Mouse (Mus musculus): ENCODE measurements around the gene Fgd3. TPM values are rescaled to one million over a fixed set of nuclear protein-coding genes. Genes with fewer than 3 reads are reported as not detected.

The Fgd3 gene
- polyA plus RNA-seq, 1 experiment from 2014 or later: 1.4 TPM

GRCm38 (mm10) chr13:49287224-49287623, 32.9 kb downstream of the Fgd3 start:
- H3K4me2 ChIP-seq: no peak overlapping the region
- no peaks in the 10 kb centered on the region for H3K27me3 ChIP-seq
- no peak overlapping the region for H3K27ac ChIP-seq
- H3K36me3 ChIP-seq: peaks cover 3% of the 10 kb centered on the region
- no peaks in the 10 kb centered on the region for H3K4me1 ChIP-seq (replicated peaks)
- ATAC-seq (ENCODE audit: low FRiP score): no peak
- 87% methylated on average over 6 of the region's 6 CpGs for WGBS
- no peak overlapping the region for H3K9ac ChIP-seq
- no peak overlapping the region for H3K4me3 ChIP-seq
- H3K9me3 ChIP-seq: no peaks in the 10 kb centered on the region

- ATAC-seq (ENCODE audit: low FRiP score): no peak
- Histone ChIP-seq H3K4me2 (no peak overlapping the region), H3K9ac (no peak overlapping the region), H3K4me3 (no peak overlapping the region), H3K9me3 (no peaks in the 10 kb centered on the region), H3K36me3 (peaks cover 5% of the 10 kb centered on the region), H3K4me1 (replicated peaks) (no peaks in the 10 kb centered on the region), H3K27ac (no peak overlapping the region), H3K27me3 (no peaks in the 10 kb centered on the region)
- WGBS: 90% methylated on average over 3 of the region's 3 CpGs
Observed at GRCm38 (mm10) chr13:49286750-49287149, 33.4 kb downstream of the Fgd3 start.

GRCm38 (mm10) chr13:49283686-49284085, 36.4 kb downstream of the Fgd3 start:
- H3K27me3 ChIP-seq: no peaks in the 10 kb centered on the region
- no peak overlapping the region for H3K4me3 ChIP-seq
- H3K27ac ChIP-seq: no peak overlapping the region
- no peak overlapping the region for H3K9ac ChIP-seq
- peaks cover 29% of the 10 kb centered on the region for H3K36me3 ChIP-seq
- H3K9me3 ChIP-seq: peaks cover 5% of the 10 kb centered on the region; the same call in 1 of the 2 replicates
- ATAC-seq (ENCODE audit: low FRiP score): no peak
- WGBS: 87% methylated on average over 9 of the region's 9 CpGs
- H3K4me1 ChIP-seq (replicated peaks): no peaks in the 10 kb centered on the region
- no peak overlapping the region for H3K4me2 ChIP-seq

GRCm38 (mm10) chr13:49282168-49282567, 37.9 kb downstream of the Fgd3 start:
- Histone ChIP-seq H3K4me2 (no peak overlapping the region), H3K4me1 (replicated peaks) (no peaks in the 10 kb centered on the region), H3K36me3 (peaks cover 29% of the 10 kb centered on the region), H3K9me3 (peaks cover 5% of the 10 kb centered on the region; the same call in 1 of the 2 replicates), H3K27ac (no peak overlapping the region), H3K4me3 (no peak overlapping the region), H3K9ac (no peak overlapping the region), H3K27me3 (no peaks in the 10 kb centered on the region)
- WGBS: 72% methylated on average over 2 of the region's 2 CpGs
- no peak for ATAC-seq (ENCODE audit: low FRiP score)

GRCm38 (mm10) chr13:49271831-49272765, 48.0 kb downstream of the Fgd3 start:
- WGBS: 73% methylated on average over 5 of the region's 5 CpGs
- Histone ChIP-seq H3K4me3 (no peak overlapping the region), H3K9me3 (no peaks in the 10 kb centered on the region), H3K9ac (no peak overlapping the region), H3K4me1 (replicated peaks) (no peaks in the 10 kb centered on the region), H3K27ac (no peak overlapping the region), H3K27me3 (no peaks in the 10 kb centered on the region), H3K4me2 (no peak overlapping the region), H3K36me3 (peaks cover 4% of the 10 kb centered on the region; the same call in 1 of the 2 replicates)
- ATAC-seq (ENCODE audit: low FRiP score): no peak

- no peaks in the 10 kb centered on the region for H3K9me3 ChIP-seq
- H3K4me2 ChIP-seq: no peak overlapping the region
- H3K9ac ChIP-seq: no peak overlapping the region
- H3K4me3 ChIP-seq: no peak overlapping the region
- no peaks in the 10 kb centered on the region for H3K36me3 ChIP-seq
- no peaks in the 10 kb centered on the region for H3K27me3 ChIP-seq
- H3K4me1 ChIP-seq (replicated peaks): no peaks in the 10 kb centered on the region
- ATAC-seq (ENCODE audit: low FRiP score): no peak
- WGBS: 89% methylated on average over 8 of the region's 8 CpGs
- no peak overlapping the region for H3K27ac ChIP-seq
Observed at GRCm38 (mm10) chr13:49270500-49270899, 49.6 kb downstream of the Fgd3 start.

GRCm38 (mm10) chr13:49267645-49268044, 52.5 kb downstream of the Fgd3 start:
- H3K4me3 ChIP-seq: no peak overlapping the region
- WGBS: 78% methylated on average over 2 of the region's 2 CpGs

GRCm38 (mm10) chr13:49260036-49260722, 59.9 kb downstream of the Fgd3 start:
- no peak for ATAC-seq (ENCODE audit: low FRiP score)
- Histone ChIP-seq H3K4me2 (no peak overlapping the region), H3K27me3 (no peaks in the 10 kb centered on the region), H3K27ac (no peak overlapping the region), H3K4me3 (no peak overlapping the region), H3K9me3 (no peaks in the 10 kb centered on the region), H3K4me1 (replicated peaks) (no peaks in the 10 kb centered on the region), H3K36me3 (peaks cover 6% of the 10 kb centered on the region; the same call in 1 of the 2 replicates), H3K9ac (no peak overlapping the region)
- WGBS: 83% methylated on average over 15 of the region's 15 CpGs

More at GRCm38 (mm10) chr13:49267645-49268044, 52.5 kb downstream of the Fgd3 start:
- Histone ChIP-seq H3K4me1 (replicated peaks) (no peaks in the 10 kb centered on the region), H3K9ac (no peak overlapping the region), H3K36me3 (peaks cover 6% of the 10 kb centered on the region; the same call in 1 of the 2 replicates), H3K27me3 (no peaks in the 10 kb centered on the region), H3K27ac (no peak overlapping the region), H3K9me3 (no peaks in the 10 kb centered on the region), H3K4me2 (no peak overlapping the region)
- ATAC-seq (ENCODE audit: low FRiP score): no peak

GRCm38 (mm10) chr13:49257819-49258313, 62.2 kb downstream of the Fgd3 start:
- no peak for ATAC-seq (ENCODE audit: low FRiP score)
- WGBS: 82% methylated on average over 3 of the region's 3 CpGs

GRCm38 (mm10) chr13:49252746-49253145, 67.4 kb downstream of the Fgd3 start:
- WGBS: 86% methylated on average over 13 of the region's 13 CpGs
- Histone ChIP-seq H3K9me3 (no peaks in the 10 kb centered on the region), H3K4me1 (replicated peaks) (peaks cover 6% of the 10 kb centered on the region), H3K4me2 (no peak overlapping the region), H3K9ac (no peak overlapping the region), H3K27me3 (peaks cover 18% of the 10 kb centered on the region), H3K36me3 (no peaks in the 10 kb centered on the region), H3K27ac (no peak overlapping the region), H3K4me3 (no peak overlapping the region)
- no peak for ATAC-seq (ENCODE audit: low FRiP score)

More at GRCm38 (mm10) chr13:49257819-49258313, 62.2 kb downstream of the Fgd3 start:
- H3K27ac ChIP-seq: no peak overlapping the region
- H3K4me3 ChIP-seq: no peak overlapping the region
- H3K4me1 ChIP-seq (replicated peaks): no peaks in the 10 kb centered on the region
- no peak overlapping the region for H3K4me2 ChIP-seq
- no peaks in the 10 kb centered on the region for H3K36me3 ChIP-seq
- H3K27me3 ChIP-seq: no peaks in the 10 kb centered on the region
- no peak overlapping the region for H3K9ac ChIP-seq
- no peaks in the 10 kb centered on the region for H3K9me3 ChIP-seq

GRCm38 (mm10) chr13:49252113-49252512, 68.0 kb downstream of the Fgd3 start:
- Histone ChIP-seq H3K36me3 (no peaks in the 10 kb centered on the region), H3K27me3 (peaks cover 24% of the 10 kb centered on the region), H3K27ac (no peak overlapping the region), H3K9me3 (no peaks in the 10 kb centered on the region), H3K4me1 (replicated peaks) (peaks cover 11% of the 10 kb centered on the region), H3K4me2 (no peak overlapping the region), H3K4me3 (no peak overlapping the region), H3K9ac (no peak overlapping the region)
- ATAC-seq (ENCODE audit: low FRiP score): no peak
- 77% methylated on average over 2 of the region's 2 CpGs for WGBS

- Histone ChIP-seq H3K4me3 (no peak overlapping the region), H3K27ac (no peak overlapping the region), H3K9me3 (no peaks in the 10 kb centered on the region), H3K9ac (no peak overlapping the region), H3K36me3 (no peaks in the 10 kb centered on the region), H3K4me1 (replicated peaks) (peaks cover 11% of the 10 kb centered on the region), H3K4me2 (no peak overlapping the region), H3K27me3 (peaks cover 36% of the 10 kb centered on the region)
- no peak for ATAC-seq (ENCODE audit: low FRiP score)
- WGBS: 40% methylated on average over 4 of the region's 4 CpGs
Observed at GRCm38 (mm10) chr13:49250716-49251517, 69.2 kb downstream of the Fgd3 start.
